Mouse (Mus musculus) CH12.LX (cell line): Measurements from ENCODE around the gene Ccser1. TPM values are rescaled to one million over a fixed set of nuclear protein-coding genes. Genes with fewer than 3 reads are reported as not detected.

ENCODE experiments used
- DNase-seq: peaks from one replicate; pipeline ENCODE4 v3.0.0-alpha.2; 2013; ENCODE audit errors: extremely low read depth
- H3K27ac ChIP-seq: 2 replicates; pipeline ENCODE4 v1.5.1; 2012; ENCODE audit warnings: low read depth, mild to moderate bottlenecking, control low read depth, moderate library complexity; ENCODE audit not compliant: insufficient read depth
- H3K27me3 ChIP-seq: replicated peaks from 2 replicates; pipeline ENCODE3; 2012; ENCODE audit warnings: inconsistent platforms
- H3K36me3 ChIP-seq, 2 experiments: replicated peaks in 1 of 2; 2 replicates each; pipeline versions ENCODE3 to v1.6.1; 2012; ENCODE audit warnings: inconsistent platforms in 1 of 2, low read length in 1 of 2, mild to moderate bottlenecking in 1 of 2, mixed read lengths in 1 of 2, moderate library complexity in 1 of 2; ENCODE audit not compliant: control insufficient read depth in 1 of 2, insufficient read depth in 1 of 2
- H3K4me1 ChIP-seq, 2 experiments: 2 replicates each; pipeline ENCODE4 v1.6.1; 2012; ENCODE audit warnings: inconsistent platforms in 1 of 2, moderate library complexity in 1 of 2; ENCODE audit not compliant: insufficient read depth in 2 of 2, control insufficient read depth in 1 of 2
- H3K4me2 ChIP-seq: 2 replicates; pipeline ENCODE4 v1.6.1; 2012; ENCODE audit warnings: low read depth, mild to moderate bottlenecking, control low read depth; ENCODE audit not compliant: poor library complexity, insufficient read depth, severe bottlenecking
- H3K4me3 ChIP-seq, 3 experiments: fragments of 150-350 bp in 1 of 3; sonication (generic) in 1 of 3; replicated peaks in 1 of 3; 2 replicates each; pipeline versions ENCODE3 to v1.5.1; 2011 to 2012; ENCODE audit warnings: low read depth in 2 of 3, low read length in 2 of 3, mild to moderate bottlenecking in 2 of 3, moderate library complexity in 2 of 3, control low read depth in 1 of 3, improper control_type of control experiment in 1 of 3, inconsistent platforms in 1 of 3, mixed read lengths in 1 of 3; ENCODE audit not compliant: poor library complexity in 1 of 3
- H3K79me2 ChIP-seq: replicated peaks from 2 replicates; pipeline ENCODE4 v1.6.1; 2012; ENCODE audit warnings: mild to moderate bottlenecking, moderate library complexity; ENCODE audit not compliant: control insufficient read depth, poor library complexity, insufficient read depth, severe bottlenecking; ENCODE audit errors: extremely low read depth
- H3K9ac ChIP-seq: 2 replicates; pipeline ENCODE4 v1.6.1; 2012; ENCODE audit warnings: low read depth, mild to moderate bottlenecking, control low read depth, moderate library complexity; ENCODE audit not compliant: insufficient read depth
- H3K9me3 ChIP-seq: replicated peaks from 2 replicates; pipeline ENCODE3; 2012; ENCODE audit warnings: low read length, inconsistent platforms, mixed read lengths
- E2F4 ChIP-seq: IDR thresholded peaks from 2 replicates; pipeline ENCODE4 v1.6.1; 2011; ENCODE audit warnings: low read depth, low read length, improper control_type of control experiment; ENCODE audit not compliant: insufficient replicate concordance
- ELF1 ChIP-seq: IDR thresholded peaks from 2 replicates; pipeline ENCODE4 v1.6.1; 2014; ENCODE audit warnings: low read depth, mild to moderate bottlenecking, inconsistent platforms, low read length, improper control_type of control experiment
- EP300 ChIP-seq: IDR thresholded peaks from 2 replicates; pipeline ENCODE4 v1.6.1; 2011; ENCODE audit warnings: low read length, improper control_type of control experiment
- ETS1 ChIP-seq: conservative IDR thresholded peaks from 2 replicates; pipeline ENCODE4 v1.6.1; 2012; ENCODE audit warnings: low read depth, mild to moderate bottlenecking, inconsistent platforms, low read length, improper control_type of control experiment, moderate library complexity
- GABPA ChIP-seq: IDR thresholded peaks from 2 replicates; pipeline ENCODE4 v1.6.1; 2012; ENCODE audit warnings: low read depth, low read length, improper control_type of control experiment, inconsistent platforms; ENCODE audit not compliant: insufficient replicate concordance
- HCFC1 ChIP-seq: IDR thresholded peaks from 2 replicates; pipeline ENCODE4 v1.6.1; 2012; ENCODE audit warnings: low read depth, mild to moderate bottlenecking, inconsistent platforms, low read length, improper control_type of control experiment
- JUND ChIP-seq: conservative IDR thresholded peaks from 2 replicates; pipeline ENCODE4 v1.6.1; 2011; ENCODE audit warnings: low read depth, low read length, improper control_type of control experiment
- KAT2A ChIP-seq: IDR thresholded peaks from 2 replicates; pipeline ENCODE4 v1.6.1; 2012; ENCODE audit warnings: low read length, improper control_type of control experiment, inconsistent platforms; ENCODE audit not compliant: insufficient replicate concordance
- MAFK ChIP-seq: IDR thresholded peaks from 2 replicates; pipeline ENCODE4 v1.6.1; 2011; ENCODE audit warnings: low read length, improper control_type of control experiment; ENCODE audit not compliant: insufficient replicate concordance
- MAZ ChIP-seq: IDR thresholded peaks from 2 replicates; pipeline ENCODE4 v1.6.1; 2012; ENCODE audit warnings: low read depth, mild to moderate bottlenecking, inconsistent platforms, low read length, improper control_type of control experiment, moderate library complexity
- MEF2A ChIP-seq: IDR thresholded peaks from 2 replicates; pipeline ENCODE4 v1.6.1; 2014; ENCODE audit warnings: low read depth, mild to moderate bottlenecking, inconsistent platforms, low read length, improper control_type of control experiment, borderline replicate concordance
- MXI1 ChIP-seq: IDR thresholded peaks from 2 replicates; pipeline ENCODE4 v1.6.1; 2011; ENCODE audit warnings: mild to moderate bottlenecking, low read depth, low read length, improper control_type of control experiment
- MYC ChIP-seq: IDR thresholded peaks from 2 replicates; pipeline ENCODE4 v1.6.1; 2011; ENCODE audit warnings: low read depth, mild to moderate bottlenecking, improper control_type of control experiment, low read length
- NRF1 ChIP-seq: IDR thresholded peaks from 2 replicates; pipeline ENCODE4 v1.6.1; 2014; ENCODE audit warnings: low read depth, mild to moderate bottlenecking, inconsistent platforms, low read length, improper control_type of control experiment, moderate library complexity
- POLR2AphosphoS2 ChIP-seq: IDR thresholded peaks from 2 replicates; pipeline ENCODE4 v1.6.1; 2011; ENCODE audit warnings: low read depth, low read length, improper control_type of control experiment
- RAD21 ChIP-seq: IDR thresholded peaks from 2 replicates; pipeline ENCODE4 v1.6.1; 2011; ENCODE audit warnings: low read depth, mild to moderate bottlenecking, low read length, improper control_type of control experiment, moderate library complexity
- SMC3 ChIP-seq: IDR thresholded peaks from 2 replicates; pipeline ENCODE4 v1.6.1; 2011; ENCODE audit warnings: low read depth, low read length, improper control_type of control experiment
- TBP ChIP-seq: conservative IDR thresholded peaks from 2 replicates; pipeline ENCODE4 v1.6.1; 2011; ENCODE audit warnings: low read depth, low read length, improper control_type of control experiment
- TCF12 ChIP-seq: IDR thresholded peaks from 2 replicates; pipeline ENCODE4 v1.6.1; 2014; ENCODE audit warnings: low read depth, mild to moderate bottlenecking, inconsistent platforms, low read length, improper control_type of control experiment
- UBTF ChIP-seq: IDR thresholded peaks from 2 replicates; pipeline ENCODE4 v1.6.1; 2012; ENCODE audit warnings: low read depth, mild to moderate bottlenecking, inconsistent platforms, low read length, improper control_type of control experiment, moderate library complexity
- ZKSCAN1 ChIP-seq: IDR thresholded peaks from 2 replicates; pipeline ENCODE4 v1.6.1; 2012; ENCODE audit warnings: low read depth, inconsistent platforms, low read length, improper control_type of control experiment, borderline replicate concordance
- ZMIZ1 ChIP-seq: IDR thresholded peaks from 2 replicates; pipeline ENCODE4 v1.6.1; 2012; ENCODE audit warnings: low read depth, mild to moderate bottlenecking, inconsistent platforms, low read length, improper control_type of control experiment
- dilution Hi-C: fragments of 300-500 bp; cut with MboI; formaldehyde crosslinking; loops from 2 replicates; pipeline ENCODE4 v1.14.3; 2020; ENCODE audit warnings: low sequenced_read_pairs; ENCODE audit not compliant: extremely low pct_unique_long_range_greater_than_20kb, extremely low pct_ligation_motif_present
- in situ Hi-C: fragments of 300-500 bp; cut with MboI; formaldehyde crosslinking; loops from 3 replicates; pipeline ENCODE4 v1.14.3; 2019; ENCODE audit warnings: low sequenced_read_pairs, low pct_ligation_motif_present, low pct_unique_long_range_greater_than_20kb, mixed read lengths
- polyA plus RNA-seq: library from polyadenylated mRNA; unstranded; fragments of >175 nt; gene quantifications from 2 replicates; pipeline ENCODE4 v1.2.1, GENCODE M21; 2012; ENCODE audit warnings: low read depth; ENCODE audit not compliant: insufficient read length
- total RNA-seq, 2 experiments: library from RNA; depleted of rRNA; stranded (reverse); fragments of 300-350 nt in 1 of 2; fragments of >200 nt in 1 of 2; gene quantifications; 2 replicates each; pipeline ENCODE4 v1.2.3; 2012 to 2014

Ccser1 gene
- total and polyA plus RNA-seq, 3 experiments = not detected

- Histone ChIP-seq H3K27ac (no peak overlapping the region), H3K4me3 (no peak overlapping the region), H3K4me2 (no peak overlapping the region), H3K9ac (no peak overlapping the region), H3K4me1 (no peaks in the 10 kb centered on the region), H3K9me3 (peaks cover 38% of the 10 kb centered on the region), H3K79me2 (no peaks in the 10 kb centered on the region), H3K36me3 (no peaks in the 10 kb centered on the region), H3K27me3 (no peaks in the 10 kb centered on the region)
- DNase-seq = no peak
- TF ChIP-seq E2F4 (no peak), MXI1 (no peak), HCFC1 (no peak), ETS1 (no peak), EP300 (no peak), MAZ (no peak)
- dilution Hi-C loops (no loop called here), in situ Hi-C loops (no loop called here)
These were observed 252.0 kb downstream of the Ccser1 start for GRCm38 (mm10) chr6:61432167-61432566.

- H3K36me3 ChIP-seq = no peaks in the 10 kb centered on the region
- H3K9ac ChIP-seq = no peak overlapping the region
- H3K4me3 ChIP-seq = no peak overlapping the region
- H3K27me3 ChIP-seq = no peaks in the 10 kb centered on the region
- TF ChIP-seq RAD21 (no peak), TCF12 (no peak), KAT2A (no peak), GABPA (no peak), SMC3 (no peak), MAZ (no peak), NRF1 (no peak), MAFK (no peak), ZKSCAN1 (no peak), MYC (no peak), ELF1 (no peak), MEF2A (no peak), ZMIZ1 (no peak), JUND (no peak), UBTF (no peak), TBP (no peak), POLR2AphosphoS2 (no peak)
- no peaks in the 10 kb centered on the region for H3K4me1 ChIP-seq
- H3K9me3 ChIP-seq = peaks cover 38% of the 10 kb centered on the region
- H3K4me2 ChIP-seq = no peak overlapping the region
- no peaks in the 10 kb centered on the region for H3K79me2 ChIP-seq
- no peak for DNase-seq
- in situ Hi-C loops = no loop called here
- no peak overlapping the region for H3K27ac ChIP-seq
- dilution Hi-C loops = no loop called here
These were observed 252.6 kb downstream of the Ccser1 start for GRCm38 (mm10) chr6:61432703-61433102.
